Mouse (Mus musculus) midbrain, embryonic 14.5 days (tissue): ENCODE measurements around the gene Gpr152. TPM values are rescaled to one million over a fixed set of nuclear protein-coding genes. Genes with fewer than 3 reads are reported as not detected.

Source experiments
- ATAC-seq: fragments of 200-750 bp; cut with Nextera tagmentation; 2 replicates; pipeline ENCODE4 v1.8.0; 2017; ENCODE audit warnings: moderate number of reproducible peaks, moderate library complexity; ENCODE audit not compliant: low FRiP score, low TSS enrichment
- DNase-seq: peaks from one replicate; pipeline ENCODE4 v3.0.0-alpha.2; 2015
- H3K27ac ChIP-seq: fragments of 300-500 bp; sonication (generic); replicated peaks from 2 replicates; pipeline ENCODE4 v1.5.1; 2014; ENCODE audit warnings: mild to moderate bottlenecking, low read depth, low read length, moderate library complexity
- H3K27me3 ChIP-seq: fragments of 300-500 bp; sonication (generic); 2 replicates; pipeline ENCODE4 v1.6.1; 2014; ENCODE audit warnings: low read length, control low read depth, mixed read lengths; ENCODE audit not compliant: control insufficient read depth, insufficient read depth
- H3K36me3 ChIP-seq: fragments of 300-500 bp; sonication (generic); 2 replicates; pipeline ENCODE4 v1.6.1; 2014; ENCODE audit warnings: low read length, control low read depth; ENCODE audit not compliant: control insufficient read depth, insufficient read depth
- H3K4me1 ChIP-seq: fragments of 300-500 bp; sonication (generic); 2 replicates; pipeline ENCODE4 v1.6.1; 2014; ENCODE audit warnings: mild to moderate bottlenecking, antibody characterized with exemption, low read length, control low read depth; ENCODE audit not compliant: control insufficient read depth, insufficient read depth
- H3K4me2 ChIP-seq: fragments of 300-500 bp; sonication (generic); 2 replicates; pipeline ENCODE4 v1.6.1; 2014; ENCODE audit warnings: mild to moderate bottlenecking, low read length, moderate library complexity
- H3K4me3 ChIP-seq: fragments of 300-500 bp; sonication (generic); replicated peaks from 2 replicates; pipeline ENCODE4 v1.5.1; 2014; ENCODE audit warnings: low read depth, low read length
- H3K9ac ChIP-seq: fragments of 300-500 bp; sonication (generic); replicated peaks from 2 replicates; pipeline ENCODE4 v1.6.1; 2014; ENCODE audit warnings: mild to moderate bottlenecking, low read length, moderate library complexity
- H3K9me3 ChIP-seq: fragments of 300-500 bp; sonication (generic); 2 replicates; pipeline ENCODE4 v1.6.1; 2016; ENCODE audit warnings: low read length, control low read depth, mixed read lengths; ENCODE audit not compliant: control insufficient read depth
- WGBS: fragments of 180-500 bp; shearing (Covaris S2); extraction: QIAGEN DNeasy Blood & Tissue Kit; methylation state at CpG from one replicate; pipeline ENCODE4 v1.1.7; 2014; 5-methylcytosine and 5-hydroxymethylcytosine counted together
- polyA plus RNA-seq: library from polyadenylated mRNA; unstranded; fragments of >200 nt; fragmentation: Nextera tagmentation; extraction: Ambion mirVana; gene quantifications from 2 replicates; pipeline ENCODE4 v1.2.1, GENCODE M21; 2014

The Gpr152 gene
- polyA plus RNA-seq, 1 experiment from 2014 or later, result not detected

DNA sequence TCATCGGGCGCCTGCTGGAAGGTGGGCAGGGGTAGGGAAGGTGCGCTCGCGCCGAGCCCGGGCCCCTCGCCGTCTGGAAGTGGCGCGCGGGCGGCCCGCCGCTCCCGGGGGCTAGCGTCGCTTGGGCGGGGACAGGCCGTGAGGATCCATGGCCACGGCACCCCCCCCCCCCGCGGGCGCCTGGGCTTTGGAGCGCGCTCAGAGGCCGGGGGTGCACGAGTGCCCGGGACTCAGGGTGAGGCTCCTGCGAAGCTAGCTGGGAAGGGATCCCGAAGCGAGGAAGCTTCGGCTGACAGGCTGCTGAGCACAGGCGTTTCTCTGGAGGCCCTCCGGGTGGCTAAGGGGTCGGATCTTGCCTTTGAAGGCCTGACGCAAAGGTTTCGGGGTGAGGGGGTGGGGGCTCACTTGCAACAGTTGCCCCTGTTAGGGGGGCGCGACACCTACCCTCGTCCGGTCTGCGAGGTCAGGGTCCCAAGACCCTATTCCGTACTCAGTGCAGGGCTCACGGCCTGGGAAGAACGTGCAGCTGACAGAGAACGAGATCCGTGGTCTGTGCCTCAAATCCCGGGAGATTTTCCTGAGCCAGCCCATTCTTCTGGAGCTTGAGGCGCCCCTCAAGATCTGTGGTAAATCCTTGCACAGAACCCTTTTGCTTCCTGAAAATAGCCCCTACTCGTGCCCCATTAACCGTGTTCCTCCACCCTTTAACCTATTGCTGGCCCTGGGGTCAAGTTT, 52.8 kb downstream of the Gpr152 start:
- Histone ChIP-seq H3K36me3 (peaks cover 44% of the 10 kb centered on the region), H3K4me1 (peaks cover 11% of the 10 kb centered on the region), H3K4me2 (peak overlapping the region; percentile 86), H3K27me3 (no peaks in the 10 kb centered on the region), H3K27ac (peak overlapping the region; percentile 89), H3K9me3 (no peaks in the 10 kb centered on the region), H3K9ac (peak overlapping the region; percentile 94), H3K4me3 (peak overlapping the region; percentile 91)
- ATAC-seq, result peak; percentile 51
- peak; percentile 65 for DNase-seq
- WGBS, result under 1% methylated on average over 50 of the region's 52 CpGs

GRCm38 (mm10) chr19:4193129-4193528, 53.5 kb downstream of the Gpr152 start:
- peaks cover 11% of the 10 kb centered on the region for H3K4me1 ChIP-seq

DNA sequence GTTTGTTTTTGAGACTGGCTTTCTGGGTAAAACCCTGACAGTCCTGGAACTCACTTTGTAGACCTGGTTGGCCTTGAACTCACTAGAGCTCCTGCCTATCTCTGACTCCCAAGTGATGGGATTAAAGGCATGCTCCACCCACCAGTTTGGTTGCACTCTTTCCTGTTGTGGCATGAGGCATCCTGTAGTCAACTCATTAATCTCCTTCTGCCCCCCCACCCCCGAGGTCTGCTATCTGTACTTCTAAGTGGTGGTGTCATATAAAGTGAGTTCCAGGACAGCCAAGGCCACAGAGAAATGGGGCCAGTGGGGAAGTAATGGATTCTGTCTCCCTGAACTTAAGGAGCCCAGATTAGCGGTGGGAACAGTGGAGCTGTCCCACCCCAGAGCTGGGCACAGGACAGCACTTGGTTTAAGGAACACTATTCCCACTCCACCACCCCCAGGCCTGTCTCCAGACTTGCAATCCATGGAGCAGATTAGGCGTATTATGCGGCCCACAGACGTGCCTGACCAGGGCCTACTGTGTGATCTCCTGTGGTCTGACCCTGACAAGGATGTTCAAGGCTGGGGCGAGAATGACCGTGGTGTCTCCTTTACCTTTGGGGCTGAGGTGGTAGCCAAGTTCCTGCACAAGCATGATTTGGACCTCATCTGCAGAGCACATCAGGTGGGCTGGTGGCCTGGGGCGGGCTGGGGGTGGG, 54.6 kb downstream of the Gpr152 start:
- Histone ChIP-seq H3K4me3 (no peak overlapping the region), H3K4me2 (no peak overlapping the region), H3K36me3 (peaks cover 50% of the 10 kb centered on the region), H3K9ac (no peak overlapping the region), H3K27ac (no peak overlapping the region), H3K27me3 (no peaks in the 10 kb centered on the region), H3K4me1 (peaks cover 11% of the 10 kb centered on the region), H3K9me3 (no peaks in the 10 kb centered on the region)
- 92% methylated on average over 8 of the region's 8 CpGs for WGBS
- DNase-seq, result no peak
- no peak for ATAC-seq

More at GRCm38 (mm10) chr19:4193129-4193528, 53.5 kb downstream of the Gpr152 start:
- Histone ChIP-seq H3K4me2 (peak overlapping the region; percentile 86), H3K27ac (no peak overlapping the region), H3K4me3 (peak overlapping the region; percentile 91), H3K27me3 (no peaks in the 10 kb centered on the region), H3K9me3 (no peaks in the 10 kb centered on the region), H3K9ac (peak overlapping the region; percentile 94; the same call in 1 of the 2 replicates), H3K36me3 (peaks cover 46% of the 10 kb centered on the region)
- 63% methylated on average over 6 of the region's 6 CpGs for WGBS
- DNase-seq (no peak), ATAC-seq (no peak)

DNA sequence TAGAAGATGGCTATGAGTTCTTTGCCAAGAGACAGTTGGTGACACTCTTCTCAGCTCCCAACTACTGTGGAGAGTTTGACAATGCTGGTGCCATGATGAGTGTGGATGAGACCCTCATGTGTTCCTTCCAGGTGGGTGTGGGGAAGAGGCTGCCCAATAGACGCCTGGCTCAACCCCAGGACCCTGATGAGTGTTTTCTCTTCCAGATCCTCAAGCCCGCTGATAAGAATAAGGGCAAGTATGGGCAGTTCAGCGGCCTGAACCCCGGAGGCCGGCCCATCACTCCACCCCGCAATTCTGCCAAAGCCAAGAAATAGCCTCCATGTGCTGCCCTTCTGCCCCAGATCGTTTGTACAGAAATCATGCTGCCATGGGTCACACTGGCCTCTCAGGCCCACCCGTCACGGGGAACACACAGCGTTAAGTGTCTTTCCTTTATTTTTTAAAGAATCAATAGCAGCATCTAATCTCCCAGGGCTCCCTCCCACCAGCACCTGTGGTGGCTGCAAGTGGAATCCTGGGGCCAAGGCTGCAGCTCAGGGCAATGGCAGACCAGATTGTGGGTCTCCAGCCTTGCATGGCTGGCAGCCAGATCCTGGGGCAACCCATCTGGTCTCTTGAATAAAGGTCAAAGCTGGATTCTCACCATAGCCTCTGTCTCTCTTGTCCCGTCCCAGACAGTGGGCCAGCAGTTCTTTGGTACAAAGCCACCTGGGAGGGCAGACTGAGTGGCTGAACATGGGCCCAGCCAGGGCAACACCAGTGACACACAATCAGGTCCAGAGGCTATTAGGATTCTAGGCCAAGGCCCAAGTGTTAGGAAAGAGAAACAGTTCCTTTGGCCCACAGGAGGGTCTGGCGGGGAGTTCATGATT, 55.4 kb downstream of the Gpr152 start:
- Histone ChIP-seq H3K4me1 (peaks cover 11% of the 10 kb centered on the region), H3K27me3 (no peaks in the 10 kb centered on the region), H3K4me2 (no peak overlapping the region), H3K4me3 (no peak overlapping the region), H3K9me3 (no peaks in the 10 kb centered on the region), H3K36me3 (peaks cover 50% of the 10 kb centered on the region), H3K9ac (no peak overlapping the region), H3K27ac (no peak overlapping the region)
- WGBS, result 82% methylated on average over 12 of the region's 12 CpGs
- DNase-seq (no peak), ATAC-seq (no peak)

Other genes with a start within 250 kb of the Gpr152 start
- gene Tcirg1, start 232.7 kb upstream of the Gpr152 start, polyA plus RNA-seq, result 7.4 and 11.0 TPM in 2 replicates
- gene Ndufs8, start 227.0 kb upstream of the Gpr152 start, polyA plus RNA-seq, result 261 and 304 TPM in 2 replicates
- 0.84 and 1.1 TPM in 2 replicates for gene Aldh3b1, start 210.0 kb upstream of the Gpr152 start, polyA plus RNA-seq
- gene Unc93b1, start 204.6 kb upstream of the Gpr152 start, polyA plus RNA-seq, result 3.7 and 13.4 TPM in 2 replicates
- gene Aldh3b3, start 181.1 kb upstream of the Gpr152 start, polyA plus RNA-seq, result not detected in 2 replicates
- 0.16 and 0.32 TPM in 2 replicates for gene Aldh3b2, start 167.5 kb upstream of the Gpr152 start, polyA plus RNA-seq
- 0.96 and 2.2 TPM in 2 replicates for gene Acy3, start 153.2 kb upstream of the Gpr152 start, polyA plus RNA-seq
- gene Tbx10, start 147.0 kb upstream of the Gpr152 start, polyA plus RNA-seq, result not detected in 2 replicates
- 26.8 and 30.3 TPM in 2 replicates for gene Nudt8, start 139.2 kb upstream of the Gpr152 start, polyA plus RNA-seq
- gene Gm49405, start 139.2 kb upstream of the Gpr152 start, polyA plus RNA-seq, result 3.3 and 3.9 TPM in 2 replicates
- 5.7 and 7.1 TPM in 2 replicates for gene Doc2g, start 136.5 kb upstream of the Gpr152 start, polyA plus RNA-seq
- 223 and 231 TPM in 2 replicates for gene Ndufv1, start 127.0 kb upstream of the Gpr152 start, polyA plus RNA-seq
- 397 and 514 TPM in 2 replicates for gene Gstp1, start 101.8 kb upstream of the Gpr152 start, polyA plus RNA-seq
- gene Gstp2, start 93.8 kb upstream of the Gpr152 start, polyA plus RNA-seq, result 1.9 TPM in 1 of 2 replicates, not detected in the other
- not detected in 2 replicates for gene Gstp3, start 80.2 kb upstream of the Gpr152 start, polyA plus RNA-seq
- not detected in 2 replicates for gene Cabp2, start 58.2 kb upstream of the Gpr152 start, polyA plus RNA-seq
- gene Cdk2ap2, start 42.6 kb upstream of the Gpr152 start, polyA plus RNA-seq, result 83.4 and 87.0 TPM in 2 replicates
- gene Pitpnm1, start 39.8 kb upstream of the Gpr152 start, polyA plus RNA-seq, result 72.8 and 89.0 TPM in 2 replicates
- 84.3 and 98.0 TPM in 2 replicates for gene Aip, start 13.9 kb upstream of the Gpr152 start, polyA plus RNA-seq
- gene Cabp4, start 4.2 kb downstream of the Gpr152 start, polyA plus RNA-seq, result 0.14 and 0.15 TPM in 2 replicates
- 105 and 117 TPM in 2 replicates for gene Coro1b, start 8.8 kb downstream of the Gpr152 start, polyA plus RNA-seq
- 0.55 and 0.64 TPM in 2 replicates for gene Ptprcap, start 13.8 kb downstream of the Gpr152 start, polyA plus RNA-seq
- gene Rps6kb2, start 23.6 kb downstream of the Gpr152 start, polyA plus RNA-seq, result 37.3 and 42.2 TPM in 2 replicates
- gene Carns1, start 35.7 kb downstream of the Gpr152 start, polyA plus RNA-seq, result 3.9 and 6.0 TPM in 2 replicates
- 0.54 and 0.94 TPM in 2 replicates for gene Tbc1d10c, start 51.5 kb downstream of the Gpr152 start, polyA plus RNA-seq
- gene Ppp1ca, start 52.3 kb downstream of the Gpr152 start, polyA plus RNA-seq, result 591 and 597 TPM in 2 replicates
- 20.3 and 22.7 TPM in 2 replicates for gene Rad9a, start 61.9 kb downstream of the Gpr152 start, polyA plus RNA-seq
- gene Clcf1, start 74.5 kb downstream of the Gpr152 start, polyA plus RNA-seq, result 0.08 and 0.46 TPM in 2 replicates
- gene AC109138.7, start 74.6 kb downstream of the Gpr152 start, polyA plus RNA-seq, result not detected in 2 replicates
- 18.5 and 19.1 TPM in 2 replicates for gene Pold4, start 92.1 kb downstream of the Gpr152 start, polyA plus RNA-seq
- gene Ssh3, start 129.4 kb downstream of the Gpr152 start, polyA plus RNA-seq, result 8.8 and 12.8 TPM in 2 replicates
- gene Ankrd13d, start 143.3 kb downstream of the Gpr152 start, polyA plus RNA-seq, result 34.5 and 39.3 TPM in 2 replicates
- 29.0 and 30.0 TPM in 2 replicates for gene Grk2, start 166.4 kb downstream of the Gpr152 start, polyA plus RNA-seq